Mouse (Mus musculus) liver, embryonic 15.5 days (tissue): ENCODE data around the gene Ccdc173. TPM values are rescaled to one million over a fixed set of nuclear protein-coding genes. Genes with fewer than 3 reads are reported as not detected.

Experiments used
- ATAC-seq: fragments of 200-750 bp; cut with Nextera tagmentation; 2 replicates; pipeline ENCODE4 v1.8.0; 2017; ENCODE audit warnings: moderate number of reproducible peaks, mild to moderate bottlenecking, moderate library complexity; ENCODE audit not compliant: insufficient read depth
- H3K27ac ChIP-seq: fragments of 300-500 bp; sonication (generic); replicated peaks from 2 replicates; pipeline ENCODE4 v1.5.1; 2015; ENCODE audit warnings: mild to moderate bottlenecking, inconsistent platforms
- H3K27me3 ChIP-seq: fragments of 300-500 bp; sonication (generic); 2 replicates; pipeline ENCODE4 v1.6.1; 2015; ENCODE audit warnings: mild to moderate bottlenecking, inconsistent platforms
- H3K36me3 ChIP-seq: fragments of 300-500 bp; sonication (generic); replicated peaks from 2 replicates; pipeline ENCODE4 v1.6.1; 2015; ENCODE audit warnings: moderate library complexity, mild to moderate bottlenecking, inconsistent platforms
- H3K4me1 ChIP-seq: fragments of 300-500 bp; sonication (generic); replicated peaks from 2 replicates; pipeline ENCODE4 v1.6.1; 2015; ENCODE audit warnings: inconsistent platforms
- H3K4me2 ChIP-seq: fragments of 300-500 bp; sonication (generic); 2 replicates; pipeline ENCODE4 v1.6.1; 2015; ENCODE audit warnings: moderate library complexity, mild to moderate bottlenecking, inconsistent platforms
- H3K4me3 ChIP-seq: fragments of 300-500 bp; sonication (generic); replicated peaks from 2 replicates; pipeline ENCODE4 v1.5.1; 2015; ENCODE audit warnings: mild to moderate bottlenecking, inconsistent platforms
- H3K9ac ChIP-seq: fragments of 300-500 bp; sonication (generic); 2 replicates; pipeline ENCODE4 v1.6.1; 2015; ENCODE audit warnings: moderate library complexity, mild to moderate bottlenecking, inconsistent platforms
- H3K9me3 ChIP-seq: fragments of 300-500 bp; sonication (generic); replicated peaks from 2 replicates; pipeline ENCODE4 v1.6.1; 2016; ENCODE audit warnings: inconsistent platforms
- WGBS: fragments of 180-500 bp; shearing (Covaris S2); methylation state at CpG from one replicate; pipeline ENCODE4 v1.1.7; 2015; ENCODE audit warnings: mixed read lengths; ENCODE audit not compliant: insufficient replicate concordance; 5-methylcytosine and 5-hydroxymethylcytosine counted together
- polyA plus RNA-seq: library from polyadenylated mRNA; unstranded; fragments of >200 nt; fragmentation: Nextera tagmentation; extraction: Ambion mirVana; gene quantifications from 2 replicates; pipeline ENCODE4 v1.2.1, GENCODE M21; 2015

Gene Ccdc173
- polyA plus RNA-seq, 1 experiment from 2014 or later = 0.16 TPM

DNA sequence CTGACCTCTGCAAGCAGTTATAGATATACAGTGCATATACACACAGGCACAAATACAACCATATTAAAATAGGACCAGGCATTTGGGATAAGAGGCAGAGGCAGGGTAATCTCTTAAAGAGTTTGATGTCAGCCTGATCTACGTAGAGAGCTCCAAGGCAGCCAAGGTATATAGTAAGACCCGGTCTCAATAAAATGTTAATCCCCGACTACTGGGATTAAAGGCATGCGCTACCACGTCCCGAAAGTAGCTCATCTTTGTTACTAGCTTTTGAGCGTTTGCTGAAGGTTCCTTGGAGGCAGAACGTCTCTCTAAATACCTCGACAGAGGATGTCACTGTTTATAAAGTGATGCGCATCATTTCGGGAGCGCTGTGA, 67.1 kb downstream of the Ccdc173 start, which contains the start of gene Ppig:
Gene Ppig (plus strand): TSS at position 273 of the 377 bp plus-strand sequence.
- no peaks in the 10 kb centered on the region for H3K36me3 ChIP-seq
- peaks cover 20% of the 10 kb centered on the region for H3K4me1 ChIP-seq
- H3K9me3 ChIP-seq = no peaks in the 10 kb centered on the region
- peak within 1 kb of the TSS; percentile 90 for H3K27ac ChIP-seq
- ATAC-seq = no peak
- 5% methylated on average over 12 of the region's 12 CpGs for WGBS
- peak within 1 kb of the TSS; percentile 88 for H3K4me3 ChIP-seq
- H3K4me2 ChIP-seq = peak within 1 kb of the TSS; percentile 71
- peak within 1 kb of the TSS; percentile 92 for H3K9ac ChIP-seq
- H3K27me3 ChIP-seq = peaks cover 15% of the 10 kb centered on the region; the same call in 1 of the 2 replicates

DNA sequence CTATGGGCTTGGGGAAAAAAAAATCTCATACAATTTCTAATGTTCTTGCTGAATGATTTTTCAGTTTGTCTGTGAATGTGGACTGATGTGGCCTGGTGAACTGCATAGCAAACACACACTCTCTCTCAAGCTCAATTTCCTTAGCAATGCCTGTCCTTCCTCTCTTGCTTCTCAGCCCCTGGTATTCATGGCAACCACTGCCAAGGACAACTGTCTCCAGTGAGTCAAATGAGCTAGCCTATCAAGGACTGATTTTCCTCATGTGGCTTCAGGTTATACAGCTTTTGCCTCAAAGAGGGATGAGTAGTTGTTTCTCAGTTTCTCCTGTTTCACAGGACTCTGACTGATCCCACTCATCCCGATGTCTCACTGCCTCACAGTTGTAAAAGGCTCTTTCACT, 70.3 kb downstream of the Ccdc173 start:
- no peaks in the 10 kb centered on the region for H3K36me3 ChIP-seq
- ATAC-seq = no peak
- peaks cover 15% of the 10 kb centered on the region; the same call in 1 of the 2 replicates for H3K27me3 ChIP-seq
- no peaks in the 10 kb centered on the region for H3K9me3 ChIP-seq
- no peak overlapping the region for H3K27ac ChIP-seq
- H3K4me2 ChIP-seq = no peak overlapping the region
- H3K9ac ChIP-seq = no peak overlapping the region
- WGBS = 47% methylated on average over 1 of the region's 1 CpGs
- H3K4me3 ChIP-seq = no peak overlapping the region
- H3K4me1 ChIP-seq = peaks cover 9% of the 10 kb centered on the region

DNA sequence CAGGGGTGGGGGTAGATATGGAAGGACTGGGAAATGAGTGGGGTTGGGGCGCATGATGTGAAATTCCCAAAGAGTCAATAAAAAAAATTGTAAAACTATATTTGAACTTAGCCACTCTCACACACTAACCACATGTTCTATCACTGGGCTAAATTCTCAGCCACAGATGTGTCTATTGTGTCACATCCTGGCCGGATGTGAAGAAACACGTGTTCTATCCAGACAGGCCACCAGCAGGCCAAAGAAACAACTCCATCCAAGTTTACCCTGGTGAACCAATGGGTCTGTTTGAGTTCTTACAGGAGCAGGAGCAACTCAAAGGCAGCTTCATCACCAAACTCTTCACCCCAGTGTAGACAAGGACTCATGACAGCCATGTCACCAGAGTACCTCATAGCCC, 72.9 kb downstream of the Ccdc173 start:
- 40% methylated on average over 3 of the region's 3 CpGs for WGBS
- Histone ChIP-seq H3K9ac (no peak overlapping the region), H3K4me2 (no peak overlapping the region), H3K4me1 (peaks cover 7% of the 10 kb centered on the region), H3K9me3 (no peaks in the 10 kb centered on the region), H3K27me3 (peaks cover 15% of the 10 kb centered on the region; the same call in 1 of the 2 replicates), H3K4me3 (no peak overlapping the region), H3K36me3 (no peaks in the 10 kb centered on the region), H3K27ac (no peak overlapping the region)
- no peak for ATAC-seq

DNA sequence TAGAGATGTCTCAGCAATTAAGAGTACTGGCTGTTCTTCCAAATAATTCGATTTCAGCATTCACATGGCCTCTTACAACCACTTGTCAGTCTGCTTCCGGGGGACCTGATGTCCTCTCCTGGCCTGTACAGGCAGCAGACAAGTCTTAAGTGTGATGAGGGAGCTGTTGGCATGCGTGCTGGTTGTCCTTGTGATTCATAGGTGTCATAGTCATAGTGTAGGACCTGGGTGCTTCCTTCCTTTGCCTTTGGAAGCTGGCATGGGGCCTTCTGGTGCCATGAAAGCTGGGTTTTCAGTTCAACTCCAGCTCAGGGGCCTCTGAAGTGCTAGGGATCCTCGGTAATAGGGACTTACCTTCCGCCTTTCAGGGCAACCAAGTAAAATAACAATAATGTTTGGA, 75.2 kb downstream of the Ccdc173 start:
- Histone ChIP-seq H3K4me3 (no peak overlapping the region), H3K27me3 (no peaks in the 10 kb centered on the region), H3K36me3 (no peaks in the 10 kb centered on the region), H3K9ac (no peak overlapping the region), H3K9me3 (no peaks in the 10 kb centered on the region), H3K27ac (no peak overlapping the region), H3K4me2 (no peak overlapping the region), H3K4me1 (peaks cover 11% of the 10 kb centered on the region)
- 63% methylated on average over 5 of the region's 5 CpGs for WGBS
- no peak for ATAC-seq

DNA sequence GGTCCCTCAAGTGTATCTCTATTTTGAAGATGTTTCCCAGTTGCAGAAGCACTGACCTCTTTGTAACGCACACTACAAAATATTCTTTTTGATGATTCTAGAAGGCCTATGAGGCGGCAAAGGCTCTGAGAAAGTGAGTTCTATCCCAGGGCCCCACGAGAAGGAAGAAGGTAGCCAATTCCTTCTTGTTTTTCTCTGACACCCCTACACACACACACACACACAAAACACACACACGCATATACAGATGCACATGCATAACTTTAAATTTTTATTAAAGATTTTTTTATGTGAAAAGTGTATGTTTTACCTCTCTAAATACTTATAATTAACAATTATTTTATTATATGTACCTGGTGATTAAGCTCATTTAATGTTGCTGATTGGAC, 75.8 kb downstream of the Ccdc173 start:
- Histone ChIP-seq H3K4me1 (peaks cover 11% of the 10 kb centered on the region), H3K36me3 (no peaks in the 10 kb centered on the region), H3K4me2 (peak overlapping the region; percentile 89), H3K9me3 (no peaks in the 10 kb centered on the region), H3K9ac (no peak overlapping the region), H3K27ac (no peak overlapping the region), H3K27me3 (no peaks in the 10 kb centered on the region), H3K4me3 (peak overlapping the region; percentile 73)
- 18% methylated on average over 4 of the region's 4 CpGs for WGBS
- ATAC-seq = no peak

DNA sequence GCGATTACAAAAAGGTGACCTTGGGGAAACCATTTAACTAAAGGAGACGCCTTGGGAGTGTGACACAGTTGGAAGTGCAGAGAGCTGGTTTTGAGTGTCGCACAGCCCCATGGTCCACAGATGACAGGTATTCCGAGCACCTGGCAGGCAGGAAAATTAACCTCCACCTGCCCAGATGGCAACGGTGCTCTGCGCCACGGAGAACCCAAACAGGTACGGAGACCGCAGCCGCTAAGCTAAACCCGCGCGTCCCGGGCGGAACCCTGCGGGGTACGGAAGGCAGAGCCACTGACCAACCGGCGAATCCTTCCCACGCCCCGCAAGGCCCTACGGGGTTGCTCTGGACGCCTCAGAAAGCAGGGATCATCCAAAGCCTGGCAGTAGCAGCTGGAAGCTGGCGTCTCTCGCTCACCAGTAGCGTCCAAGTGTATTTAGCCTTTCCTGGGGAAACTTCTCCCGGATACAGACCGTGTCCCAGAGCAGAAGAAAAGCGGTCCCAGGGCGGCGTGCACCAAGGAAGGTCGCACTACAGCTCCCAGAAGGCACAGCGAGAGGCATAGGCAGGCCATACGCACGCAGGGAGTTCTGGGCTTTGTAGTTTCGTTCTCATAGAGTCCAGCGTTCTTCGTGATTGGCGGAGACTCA, 76.3 kb downstream of the Ccdc173 start, which contains the start of gene Fastkd1:
Gene Fastkd1 (minus strand): TSS at position 536 of the 645 bp plus-strand sequence.
- no peaks in the 10 kb centered on the region for H3K36me3 ChIP-seq
- peaks cover 11% of the 10 kb centered on the region for H3K4me1 ChIP-seq
- H3K4me3 ChIP-seq = peak within 1 kb of the TSS; percentile 73
- H3K27ac ChIP-seq = peak within 1 kb of the TSS; percentile 16; the same call in 1 of the 2 replicates
- H3K27me3 ChIP-seq = no peaks in the 10 kb centered on the region
- under 1% methylated on average over 39 of the region's 39 CpGs for WGBS
- no peaks in the 10 kb centered on the region for H3K9me3 ChIP-seq
- peak within 1 kb of the TSS; percentile 67 for H3K9ac ChIP-seq
- ATAC-seq = peak; percentile 98
- peak within 1 kb of the TSS; percentile 89 for H3K4me2 ChIP-seq

DNA sequence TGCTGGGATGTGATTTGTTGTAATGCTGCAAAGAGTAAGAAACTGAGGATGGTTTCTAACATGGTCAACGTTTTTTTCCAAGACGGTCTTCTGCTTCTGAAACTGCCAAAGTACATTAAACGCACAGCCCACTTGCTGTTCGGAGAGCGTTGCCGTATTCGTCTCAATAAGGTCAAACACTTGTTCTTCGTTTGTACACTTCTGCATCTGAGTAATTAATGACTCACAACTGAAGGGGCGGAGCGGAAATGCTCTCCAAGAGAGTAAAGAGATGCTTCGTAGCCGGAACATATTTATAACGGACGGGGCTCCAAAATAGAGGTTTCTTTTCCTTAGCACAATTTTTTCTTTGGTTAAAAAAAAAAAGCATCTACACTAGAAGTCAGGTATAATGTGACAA, 77.2 kb downstream of the Ccdc173 start:
- no peak for ATAC-seq
- Histone ChIP-seq H3K4me2 (no peak overlapping the region; the same call in 1 of the 2 replicates), H3K9ac (no peak overlapping the region), H3K36me3 (0 out of 2 replicates have a peak, but pooled peaks cover 1% of the 10 kb centered on the region), H3K27me3 (no peaks in the 10 kb centered on the region), H3K9me3 (no peaks in the 10 kb centered on the region), H3K27ac (no peak overlapping the region), H3K4me1 (peaks cover 11% of the 10 kb centered on the region), H3K4me3 (no peak overlapping the region)
- 87% methylated on average over 14 of the region's 14 CpGs for WGBS

Other genes starting within 250 kb of the Ccdc173 start
- gene Lrp2, start 203.5 kb downstream of the Ccdc173 start, polyA plus RNA-seq = 0.05 and 0.12 TPM in 2 replicates
- gene Bbs5, start 142.4 kb downstream of the Ccdc173 start, polyA plus RNA-seq = 2.8 and 3.5 TPM in 2 replicates
- gene Klhl41, start 119.5 kb downstream of the Ccdc173 start, polyA plus RNA-seq = 0.66 and 1.5 TPM in 2 replicates
- gene Fastkd1, start 76.1 kb downstream of the Ccdc173 start, polyA plus RNA-seq = 3.3 and 3.4 TPM in 2 replicates
- gene Ppig, start 67.0 kb downstream of the Ccdc173 start, polyA plus RNA-seq = 48.2 and 51.8 TPM in 2 replicates
- gene Phospho2, start within 50 bp of the Ccdc173 start, polyA plus RNA-seq = 11.1 and 11.4 TPM in 2 replicates
- gene Klhl23, start 32.4 kb upstream of the Ccdc173 start, polyA plus RNA-seq = 18.1 and 19.4 TPM in 2 replicates
- gene Ssb, start 72.0 kb upstream of the Ccdc173 start, polyA plus RNA-seq = 108 and 133 TPM in 2 replicates
- 24.1 and 29.1 TPM in 2 replicates for gene Mettl5, start 96.0 kb upstream of the Ccdc173 start, polyA plus RNA-seq
- gene Ubr3, start 107.7 kb upstream of the Ccdc173 start, polyA plus RNA-seq = 5.5 and 5.6 TPM in 2 replicates
- gene Myo3b, start 249.6 kb upstream of the Ccdc173 start, polyA plus RNA-seq = not detected in 2 replicates